In genomic region chr5:134761409-134762124, GRCm38 (mm10) we compare ENCODE assay signal across 9 mouse cellular contexts. TPM values are rescaled to one million over a fixed set of nuclear protein-coding genes. Genes with fewer than 3 reads are reported as not detected.
DNase-seq lines count a peak whose midpoint lies in the region; ATAC-seq lines count a peak whose summit lies in the region.
"Had no signal": no experiment of that assay in that cellular context is flagged by ENCODE, and none has a peak within 500 bp of the region (broad histone marks: within the 10 kb centered on the region; RNA-seq: fewer than 3 reads in every experiment).

No protein-coding gene starts in this region.

- H3K4me2 ChIP-seq in lung, embryonic 16.5 days (ENCODE audit: low read depth, low read length), result no peak overlapping the region
- H3K4me2 ChIP-seq in embryonic facial prominence, embryonic 13.5 days, result peak overlapping the region; percentile 11
- no peak overlapping the region for H3K4me2 ChIP-seq in kidney, embryonic 14.5 days (replicated peaks; ENCODE audit: low read depth, low read length)
- H3K4me2 ChIP-seq: neural tube, embryonic 12.5 days had no signal

- no peak overlapping the region for H3K4me3 ChIP-seq in lung, embryonic 16.5 days (ENCODE audit: low read length)
- H3K4me3 ChIP-seq in embryonic facial prominence, embryonic 13.5 days, result no peak overlapping the region
- no peak overlapping the region for H3K4me3 ChIP-seq in kidney, embryonic 14.5 days (ENCODE audit: low read length)
- H3K4me3 ChIP-seq: neural tube, embryonic 12.5 days had no signal

- DNase-seq in heart, adult 11 months, result peak; percentile 96
- DNase-seq in heart, postnatal 25 days (ENCODE audit: low spot score), result no peak
- no peak for DNase-seq in lung, postnatal 10 days
- peak; percentile 86 for DNase-seq in heart, postnatal 4 days
- no peak for DNase-seq in left cerebral cortex, adult 11 months (ENCODE audit: low spot score)

- no peaks in the 10 kb centered on the region for H3K9me3 ChIP-seq in lung, embryonic 16.5 days (ENCODE audit: control insufficient read depth, low read length)
- H3K9me3 ChIP-seq in embryonic facial prominence, embryonic 13.5 days, result no peaks in the 10 kb centered on the region
- H3K9me3 ChIP-seq in kidney, embryonic 14.5 days (ENCODE audit: control insufficient read depth, low read length), result no peaks in the 10 kb centered on the region
- H3K9me3 ChIP-seq: neural tube, embryonic 12.5 days had no signal

- H3K27me3 ChIP-seq in lung, embryonic 16.5 days (ENCODE audit: control insufficient read depth, insufficient read depth, low read depth, low read length), result no peaks in the 10 kb centered on the region
- peaks cover 4% of the 10 kb centered on the region; the same call in 1 of the 2 replicates for H3K27me3 ChIP-seq in embryonic facial prominence, embryonic 13.5 days
- H3K27me3 ChIP-seq in kidney, embryonic 14.5 days (ENCODE audit: control insufficient read depth, insufficient read depth, low read length), result no peaks in the 10 kb centered on the region
- H3K27me3 ChIP-seq: neural tube, embryonic 12.5 days had no signal

- no peak overlapping the region for H3K27ac ChIP-seq in lung, embryonic 16.5 days (ENCODE audit: low read length)
- H3K27ac ChIP-seq in embryonic facial prominence, embryonic 13.5 days, result peak overlapping the region; percentile 87
- H3K27ac ChIP-seq in kidney, embryonic 14.5 days (ENCODE audit: low read depth, low read length), result no peak overlapping the region
- H3K27ac ChIP-seq: neural tube, embryonic 12.5 days had no signal

- no peaks in the 10 kb centered on the region for H3K36me3 ChIP-seq in lung, embryonic 16.5 days (ENCODE audit: control insufficient read depth, insufficient read depth, low read length)
- H3K36me3 ChIP-seq in embryonic facial prominence, embryonic 13.5 days, result no peaks in the 10 kb centered on the region
- H3K36me3 ChIP-seq in kidney, embryonic 14.5 days (ENCODE audit: control insufficient read depth, insufficient read depth, low read length), result no peaks in the 10 kb centered on the region
- H3K36me3 ChIP-seq: neural tube, embryonic 12.5 days had no signal

- H3K9ac ChIP-seq in lung, embryonic 16.5 days (ENCODE audit: low read length), result no peak overlapping the region
- H3K9ac ChIP-seq in embryonic facial prominence, embryonic 13.5 days, result no peak overlapping the region
- H3K9ac ChIP-seq in kidney, embryonic 14.5 days (ENCODE audit: low read depth, low read length), result no peak overlapping the region
- H3K9ac ChIP-seq: neural tube, embryonic 12.5 days had no signal

- 54% methylated on average over 18 of the region's 18 CpGs for WGBS in lung, embryonic 16.5 days
- 52% methylated on average over 18 of the region's 18 CpGs for WGBS in embryonic facial prominence, embryonic 13.5 days
- 78% methylated on average over 18 of the region's 18 CpGs for WGBS in kidney, embryonic 14.5 days

- intact Hi-C loops in heart, postnatal 25 days (cut with DNase I), result no loop called here

- no peaks in the 10 kb centered on the region for H3K4me1 ChIP-seq in lung, embryonic 16.5 days (replicated peaks; ENCODE audit: control insufficient read depth, insufficient read depth, low read length)
- H3K4me1 ChIP-seq in embryonic facial prominence, embryonic 13.5 days, result peaks cover 30% of the 10 kb centered on the region
- H3K4me1 ChIP-seq in kidney, embryonic 14.5 days (ENCODE audit: control insufficient read depth, insufficient read depth, low read length), result no peaks in the 10 kb centered on the region
- H3K4me1 ChIP-seq: neural tube, embryonic 12.5 days had no signal

- 0 out of 2 replicates have a peak, but pooled peaks have one; percentile 24 for ATAC-seq in lung, embryonic 16.5 days (ENCODE audit: low read depth)
- ATAC-seq in embryonic facial prominence, embryonic 13.5 days (ENCODE audit: insufficient number of reproducible peaks, insufficient read depth, low FRiP score, low TSS enrichment, low read depth), result peak; percentile 63
- ATAC-seq in kidney, embryonic 14.5 days (ENCODE audit: low FRiP score, low TSS enrichment), result no peak

RNA-seq across cellular contexts. Expression of gene Eln, which starts 14.4 kb away (rescaled TPM):
- total RNA-seq in heart, postnatal 25 days (2021), result 100 to 1,000 TPM; 147 to 183 TPM
- polyA plus RNA-seq in lung, embryonic 16.5 days (2015; fragmentation: Nextera tagmentation; extraction: Ambion mirVana), result 570 and 624 TPM in 2 replicates
- polyA plus RNA-seq in embryonic facial prominence, embryonic 13.5 days (2015; fragmentation: Nextera tagmentation; extraction: Ambion mirVana), result 81.1 and 93.0 TPM in 2 replicates
- total RNA-seq in heart, postnatal 4 days (2021), result 1,000 to 10,000 TPM in 1 of 2 experiments, 100 to 1,000 TPM in 1; 932 to 1,129 TPM
- polyA plus RNA-seq in kidney, embryonic 14.5 days (2014; fragmentation: Nextera tagmentation; extraction: Ambion mirVana), result 7.7 and 9.5 TPM in 2 replicates

Comparison
In these comparisons a context has a peak if more than half of its experiments do, and no peak if none do; other contexts are left out.
1. DNase-seq: peak in heart, adult 11 months (single experiment) and heart, postnatal 4 days (single experiment); none in heart, postnatal 25 days (single experiment), lung, postnatal 10 days (single experiment) and left cerebral cortex, adult 11 months (single experiment).